Mouse (Mus musculus) thymus, postnatal 36 days (tissue): Measurements from ENCODE around the gene Gm4836.
"Not testable (repeated sequence)": the region's sequence is repeated elsewhere in the genome, so short reads cannot be mapped to it uniquely, and the experiment has no call there.

Source experiments
- DNase-seq, 2 experiments: peaks; one replicate each; pipeline ENCODE4 v3.0.0; 2022; ENCODE audit warnings: mixed read lengths in 2 of 2

Gm4836 gene

DNA sequence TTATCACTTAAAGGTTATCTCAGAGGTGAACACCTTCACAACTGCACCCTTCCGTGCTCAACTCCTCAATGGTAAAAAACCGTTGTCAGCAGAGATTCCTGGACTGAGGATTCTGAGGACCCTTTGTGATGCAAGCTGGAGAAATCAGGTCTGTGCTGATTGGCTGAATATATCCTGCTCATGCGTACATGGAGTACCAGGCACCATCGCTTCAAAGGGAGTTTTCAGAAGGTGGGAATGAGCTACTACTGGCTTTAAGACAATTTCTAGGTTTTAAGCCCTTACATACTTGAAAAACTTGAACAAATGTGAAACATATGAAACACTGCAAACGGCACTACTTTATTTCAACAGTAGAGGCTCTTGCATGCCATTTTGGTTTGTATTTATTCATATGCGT is at the start of gene Gm4836:
TSS of gene Gm4836 (minus strand) at position 101 of the 400 bp plus-strand sequence.
- not testable (repeated sequence) for DNase-seq
